Mouse (Mus musculus) megakaryocyte-erythroid progenitor cell, adult 5-6 weeks (primary cell): ENCODE data around the gene Rps5. TPM values are rescaled to one million over a fixed set of nuclear protein-coding genes. Genes with fewer than 3 reads are reported as not detected.
"Not testable (repeated sequence)": the region's sequence is repeated elsewhere in the genome, so short reads cannot be mapped to it uniquely, and the experiment has no call there.

ENCODE experiments used
- ATAC-seq: replicated peaks from 2 replicates; pipeline ENCODE4 v1.8.0; 2016; ENCODE audit warnings: mild to moderate bottlenecking, inconsistent platforms; ENCODE audit not compliant: severe bottlenecking, poor library complexity, low FRiP score, low TSS enrichment
- total RNA-seq, 2 experiments: library from RNA; stranded (forward) in 1 of 2; stranded (reverse) in 1 of 2; fragments of 200-1000, 215-1000 nt in 1 of 2; fragments of >200 nt in 1 of 2; fragmentation: Nextera tagmentation in 1 of 2; gene quantifications; 2 replicates each; pipeline ENCODE4 v1.2.3; 2014 to 2017

Gene Rps5
- 3,241 and 3,814 TPM in 2 replicates for total RNA-seq (2014; fragmentation: Nextera tagmentation)
- 1,950 and 2,335 TPM in 2 replicates for total RNA-seq (2017)

DNA sequence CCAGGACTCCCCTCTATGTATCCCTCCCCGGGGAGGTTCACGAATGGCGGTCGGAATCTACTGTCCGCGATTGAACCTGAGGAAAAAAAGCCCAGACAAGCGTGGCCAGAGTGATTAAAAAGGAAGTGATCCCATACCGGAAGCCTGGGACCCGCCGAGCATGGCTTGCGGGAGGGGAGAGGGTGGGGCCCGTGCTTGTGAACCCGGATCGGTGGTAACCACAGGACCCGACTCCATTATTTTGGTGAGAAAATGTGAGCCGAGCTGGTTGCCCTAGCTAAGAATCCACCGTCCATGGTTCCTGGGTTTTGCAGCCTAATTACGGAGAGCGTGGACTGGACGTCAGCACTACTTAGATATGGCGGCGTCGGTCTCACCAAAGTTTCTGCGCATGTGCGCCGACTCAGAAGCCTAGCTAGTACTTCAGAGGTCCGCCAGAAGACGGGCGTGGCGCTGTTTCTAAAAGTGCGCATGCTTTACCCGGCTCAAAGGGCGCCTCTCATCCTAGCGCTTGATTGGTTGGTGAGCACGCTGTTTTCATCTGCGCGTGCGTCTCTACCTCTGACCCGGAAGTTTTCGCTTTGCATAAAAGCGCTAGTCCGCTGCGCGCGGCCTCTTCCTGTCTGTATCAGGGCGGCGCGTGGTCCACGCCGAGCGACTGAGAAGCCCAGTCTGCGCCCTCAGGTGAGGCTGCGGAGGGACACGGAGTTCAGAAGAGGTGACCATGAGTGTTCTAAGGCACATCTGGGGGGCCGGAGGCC, at the start of gene Rps5:
Gene Rps5, plus strand, starts transcription at position 586 of the 761 bp plus-strand sequence.
- ATAC-seq = peak; percentile 92

DNA sequence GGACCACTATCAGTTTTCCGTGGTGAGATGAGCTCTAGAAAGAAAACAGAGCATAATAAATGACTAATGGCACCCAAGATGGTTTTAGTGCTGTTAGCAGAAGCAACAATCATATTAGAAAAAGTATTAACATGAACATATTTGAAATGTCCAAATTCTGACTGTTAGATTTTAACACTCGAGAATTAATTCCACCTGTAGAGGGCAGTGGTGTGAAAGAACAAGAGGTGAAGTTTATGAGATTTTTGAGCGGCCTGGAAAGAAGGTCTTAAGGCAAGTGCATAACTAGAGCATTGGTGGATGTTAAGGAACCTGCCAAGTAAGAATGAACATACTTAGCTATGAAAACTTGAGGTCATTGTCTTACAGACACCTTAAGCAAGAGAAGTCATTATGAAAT, 47.8 kb upstream of the Rps5 start:
- 0 out of 2 replicates have a peak, but pooled peaks have one; percentile 55 for ATAC-seq

- no peak for ATAC-seq
These were observed 42.1 kb upstream of the Rps5 start for GRCm38 (mm10) chr7:12880036-12880435.

- ATAC-seq = not testable (repeated sequence)
These were observed 41.6 kb upstream of the Rps5 start for GRCm38 (mm10) chr7:12880497-12880896.

GRCm38 (mm10) chr7:12880911-12881660, 41.0 kb upstream of the Rps5 start, which contains the start of gene Zfp128:
Zfp128 (plus strand) TSS chr7:12881177.
- peak; percentile 100 for ATAC-seq

DNA sequence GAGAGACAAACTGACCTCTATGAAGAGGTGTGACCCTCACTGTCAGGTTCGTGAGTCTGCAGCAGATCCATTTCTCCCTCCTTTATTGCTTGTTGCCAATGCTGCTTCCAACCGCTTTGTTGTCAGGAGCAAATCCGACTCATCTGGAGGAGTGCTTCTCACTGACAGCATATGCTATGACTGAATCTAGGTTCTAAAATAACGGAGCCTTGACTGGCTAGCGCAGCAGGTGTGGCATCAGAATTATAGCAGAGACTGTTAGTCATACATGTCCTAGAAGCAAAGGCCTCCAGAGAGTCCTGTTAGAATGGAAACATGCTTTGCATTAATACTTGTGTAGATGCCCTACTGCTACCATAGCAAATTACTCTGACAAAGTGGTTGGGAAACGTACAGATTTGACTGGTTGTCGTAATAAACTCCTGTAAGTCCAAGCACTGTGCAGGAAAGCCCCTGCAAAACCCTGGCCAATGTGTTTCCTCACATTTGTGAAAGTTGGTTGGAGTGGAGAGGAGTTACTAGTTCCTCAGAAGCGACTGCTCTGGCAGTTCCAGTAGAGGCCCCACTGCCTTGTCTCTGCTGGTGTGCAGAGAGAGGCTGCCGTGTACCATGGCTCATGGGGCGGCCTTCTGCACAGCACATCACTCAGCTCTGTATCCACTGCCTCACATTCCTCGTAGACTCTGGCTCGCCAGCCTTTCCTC, 35.4 kb upstream of the Rps5 start:
- no peak for ATAC-seq

- ATAC-seq = no peak
These were observed 34.5 kb upstream of the Rps5 start for GRCm38 (mm10) chr7:12887585-12887984.

- no peak for ATAC-seq
These were observed 31.2 kb upstream of the Rps5 start for GRCm38 (mm10) chr7:12890928-12891327.

GRCm38 (mm10) chr7:12891334-12891733, 30.8 kb upstream of the Rps5 start:
- ATAC-seq = no peak

DNA sequence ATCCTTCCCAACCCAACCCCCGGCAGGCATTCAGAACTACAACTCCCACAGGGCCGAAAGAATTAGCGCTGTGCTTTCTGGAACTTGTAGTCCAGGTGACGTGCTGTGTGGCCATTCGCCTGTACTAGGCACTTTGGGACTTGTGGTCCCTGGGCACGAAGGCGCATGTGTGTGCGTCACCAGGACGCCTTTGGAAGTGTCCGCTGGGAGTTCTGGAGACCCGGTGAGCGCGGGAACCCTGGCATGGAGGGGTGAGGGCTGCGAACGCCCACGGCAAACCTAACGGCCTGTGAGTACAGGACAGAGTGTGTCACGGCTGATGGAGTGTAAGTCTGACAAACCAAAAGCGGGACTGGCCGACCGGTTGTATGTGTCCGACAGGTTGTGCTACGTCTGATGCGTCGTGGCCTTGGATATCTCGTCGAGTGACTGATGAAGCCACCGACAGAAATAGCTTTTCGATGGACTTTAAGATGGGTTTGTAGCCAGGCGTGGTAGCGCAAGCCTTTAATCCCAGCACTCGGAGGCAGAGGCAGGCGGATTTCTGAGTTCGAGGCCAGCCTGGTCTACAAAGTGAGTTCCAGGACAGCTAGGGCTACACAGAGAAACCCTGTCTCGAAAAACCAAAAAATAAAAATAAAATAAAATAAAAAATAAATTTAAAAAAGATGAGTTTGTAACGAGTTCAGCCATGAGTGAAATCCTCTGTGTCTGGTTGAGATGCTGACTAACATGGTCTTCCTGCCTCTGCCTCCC, 24.3 kb upstream of the Rps5 start, which contains the start of gene Zscan22:
Gene Zscan22, plus strand, starts transcription at position 161 of the 756 bp plus-strand sequence.
- peak; percentile 100 for ATAC-seq

DNA sequence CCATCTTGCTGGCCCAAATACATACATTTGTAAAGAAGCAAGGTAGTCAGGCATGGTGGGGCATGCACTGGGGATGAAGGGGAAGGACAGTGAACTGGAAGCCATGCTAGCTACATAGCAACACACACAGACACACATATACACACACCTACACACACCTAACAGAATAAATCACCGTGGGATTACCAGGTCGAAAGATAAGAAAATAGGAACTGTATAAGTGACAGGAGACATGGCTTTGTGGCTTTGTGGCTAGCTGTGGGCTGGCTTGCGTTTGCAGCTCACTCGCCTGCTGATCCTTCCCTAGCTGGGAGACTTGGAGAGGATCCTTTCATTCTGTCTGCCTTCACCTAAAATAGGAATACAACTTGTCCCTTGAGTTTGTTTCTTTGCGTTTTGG, 20.6 kb upstream of the Rps5 start:
- no peak for ATAC-seq

GRCm38 (mm10) chr7:12903623-12904022, 18.5 kb upstream of the Rps5 start:
- ATAC-seq = peak; percentile 80

- no peak for ATAC-seq
These were observed 16.9 kb upstream of the Rps5 start for GRCm38 (mm10) chr7:12905146-12905545.

DNA sequence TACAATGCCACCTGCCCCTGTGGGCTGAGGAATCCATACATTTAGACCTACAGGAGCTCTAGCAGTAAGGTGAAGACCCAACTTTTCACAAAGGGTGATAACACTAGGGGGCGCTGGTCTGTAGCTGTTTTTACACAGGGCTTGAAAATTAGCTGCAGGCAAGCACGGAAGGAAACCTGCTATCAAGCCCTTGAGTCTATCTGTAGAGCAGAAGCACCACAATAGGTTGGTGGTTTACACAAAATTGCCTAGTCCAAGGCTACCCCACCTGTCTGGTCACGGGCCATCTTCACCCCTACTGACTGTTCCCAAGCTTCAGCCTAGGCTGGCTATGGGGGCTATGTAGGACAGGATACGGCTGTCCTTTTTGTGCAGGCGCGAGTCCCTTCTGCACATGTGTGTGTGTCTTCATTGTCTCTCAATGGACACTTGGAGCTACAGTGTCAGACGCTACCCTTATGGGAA, 12.6 kb upstream of the Rps5 start:
- peak; percentile 63 for ATAC-seq

- ATAC-seq = peak; percentile 69
These were observed 11.9 kb upstream of the Rps5 start for GRCm38 (mm10) chr7:12910181-12910668.

DNA sequence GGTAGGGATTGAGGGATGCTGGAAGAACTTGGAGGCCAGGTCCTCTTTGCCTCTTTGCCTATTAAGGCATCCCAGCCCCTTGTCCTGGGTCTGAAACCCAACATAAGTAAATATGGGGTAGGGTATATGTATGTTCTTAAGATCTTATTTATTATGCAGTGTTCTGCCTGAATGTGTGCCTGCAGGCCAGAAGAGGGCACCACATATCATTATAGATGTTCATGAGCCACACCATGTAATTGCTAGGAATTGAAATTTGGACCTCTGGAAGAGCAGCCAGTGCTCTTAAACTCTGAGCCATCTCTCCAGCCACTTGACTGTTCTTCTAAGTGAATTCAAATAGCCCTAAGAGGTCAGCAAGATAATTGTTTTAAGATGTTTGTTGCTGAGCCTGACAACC, 8.5 kb upstream of the Rps5 start:
- no peak for ATAC-seq

DNA sequence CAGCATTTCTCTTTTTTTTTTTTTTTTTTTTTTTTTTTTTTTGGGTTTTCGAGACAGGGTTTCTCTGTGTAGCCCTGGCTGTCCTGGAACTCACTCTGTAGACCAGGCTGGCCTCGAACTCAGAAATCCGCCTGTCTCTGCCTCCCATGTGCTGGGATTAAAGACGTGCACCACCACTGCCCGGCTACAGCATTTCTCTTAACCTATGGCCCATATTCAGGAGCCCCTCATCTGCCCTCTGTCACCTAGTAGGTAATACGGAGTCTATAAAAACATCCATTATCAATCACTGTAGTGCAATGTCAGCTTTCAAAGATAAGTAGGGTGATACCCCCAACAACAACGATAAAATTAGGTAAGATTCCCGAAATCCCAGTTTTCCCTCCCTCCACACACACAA, 1.6 kb upstream of the Rps5 start:
- not testable (repeated sequence) for ATAC-seq

- no peak for ATAC-seq
These were observed 779 bp upstream of the Rps5 start for GRCm38 (mm10) chr7:12921318-12921704.

- ATAC-seq = no peak
These were observed 639 bp downstream of the Rps5 start for GRCm38 (mm10) chr7:12922729-12923128.
